Mouse (Mus musculus) gastrocnemius, adult 8-10 months (tissue): ENCODE data around the gene Enkur. TPM values are rescaled to one million over a fixed set of nuclear protein-coding genes. Genes with fewer than 3 reads are reported as not detected.
"Not testable (repeated sequence)": the region's sequence is repeated elsewhere in the genome, so short reads cannot be mapped to it uniquely, and the experiment has no call there.

Experiments used
- DNase-seq, 2 experiments: peaks; one replicate each; pipeline ENCODE4 v3.0.0; 2022; ENCODE audit warnings: low spot score in 2 of 2
- total RNA-seq, 4 experiments: library from RNA; stranded (reverse); gene quantifications; 2 replicates each; pipeline ENCODE4 v1.2.4; 2022

Gene Enkur
- total RNA-seq, result under 1 TPM in 2 of 4 experiments, not detected in 2; 0.25 to 0.56 TPM

DNA sequence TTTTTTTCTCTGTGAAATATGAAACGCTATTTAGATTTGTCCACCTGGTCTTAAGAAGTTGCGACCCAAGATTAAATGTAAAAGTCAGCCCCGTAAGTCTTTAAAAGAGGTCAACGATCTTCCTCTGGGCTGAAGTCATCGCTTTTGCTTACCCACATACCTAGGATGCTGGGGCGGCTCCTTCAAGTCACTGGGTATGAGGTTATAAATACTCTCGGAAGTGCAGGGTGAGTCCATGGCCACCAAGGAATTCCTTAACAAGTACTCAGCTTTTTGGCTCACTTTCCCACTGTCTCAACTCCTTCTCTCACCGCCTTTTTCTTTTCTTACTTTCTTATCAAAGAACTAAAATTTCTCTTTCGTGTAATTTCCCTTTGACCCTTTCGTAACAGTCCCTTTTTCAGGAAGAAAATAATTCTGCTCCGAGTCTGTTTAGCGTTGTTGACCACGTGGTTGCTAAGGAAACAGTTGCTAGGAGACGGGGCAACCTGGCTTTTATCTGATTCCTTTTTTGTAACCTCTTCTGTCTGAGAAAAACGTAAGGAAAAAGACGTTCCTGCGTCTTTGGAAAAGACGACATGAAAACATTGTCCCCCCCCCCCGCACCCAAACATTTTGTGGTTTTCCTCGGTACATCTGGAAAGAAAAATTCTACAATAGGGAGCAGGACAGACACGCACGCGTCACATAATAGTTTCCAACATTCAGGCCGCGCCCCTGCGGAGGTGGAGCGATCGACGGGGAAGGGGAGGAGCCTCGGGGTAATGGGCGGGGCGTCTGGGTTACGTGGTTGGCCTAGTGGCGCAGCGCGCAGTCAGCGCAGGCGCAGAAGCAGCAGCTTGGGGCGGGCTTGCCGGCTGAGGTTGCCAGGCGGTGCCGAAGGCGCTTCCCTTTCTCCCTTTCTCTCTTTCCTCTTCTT lies at the start of gene Enkur, which contains the start of gene Thnsl1:
Gene Enkur, minus strand, starts transcription at position 454 of the 919 bp plus-strand sequence.
Gene Thnsl1, plus strand, starts transcription at position 813 of the 919 bp plus-strand sequence.
- DNase-seq, result peak; percentile 97 to 98

GRCm38 (mm10) chr2:21254308-21254707 lies 49.1 kb upstream of the Enkur start:
- DNase-seq, result no peak

- no peak for DNase-seq
These were observed 48.5 kb upstream of the Enkur start for GRCm38 (mm10) chr2:21253644-21254043.

DNA sequence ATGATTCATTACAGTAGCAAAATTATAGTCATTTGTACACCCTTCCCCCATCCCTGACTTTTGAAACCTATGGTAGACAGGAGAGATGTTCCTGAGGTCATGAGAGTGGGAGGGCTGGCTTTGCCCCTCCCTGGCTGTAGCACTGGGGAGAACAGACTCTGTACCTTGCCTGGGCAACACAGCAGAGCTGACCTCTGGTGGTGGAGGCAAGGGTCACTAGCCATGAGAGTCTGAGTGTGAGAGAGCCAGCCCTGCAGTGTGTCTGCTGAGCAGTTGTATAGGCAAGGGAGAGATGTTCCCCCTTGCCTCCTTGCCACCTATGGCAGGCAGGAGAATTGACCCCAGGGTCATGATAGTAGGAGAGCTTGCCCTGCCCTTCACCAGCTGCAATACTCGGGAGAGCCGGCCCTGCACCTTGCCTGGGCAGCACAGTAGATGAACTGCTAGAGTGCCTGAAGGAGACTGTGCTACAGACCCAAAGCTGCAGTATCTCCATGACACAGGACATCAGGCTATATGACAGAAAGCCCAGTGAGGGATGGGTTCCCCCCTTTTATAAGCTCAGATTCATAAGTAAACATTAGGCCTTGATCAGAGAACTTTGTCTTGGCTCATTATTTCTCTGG lies 40.4 kb upstream of the Enkur start:
- no peak for DNase-seq

DNA sequence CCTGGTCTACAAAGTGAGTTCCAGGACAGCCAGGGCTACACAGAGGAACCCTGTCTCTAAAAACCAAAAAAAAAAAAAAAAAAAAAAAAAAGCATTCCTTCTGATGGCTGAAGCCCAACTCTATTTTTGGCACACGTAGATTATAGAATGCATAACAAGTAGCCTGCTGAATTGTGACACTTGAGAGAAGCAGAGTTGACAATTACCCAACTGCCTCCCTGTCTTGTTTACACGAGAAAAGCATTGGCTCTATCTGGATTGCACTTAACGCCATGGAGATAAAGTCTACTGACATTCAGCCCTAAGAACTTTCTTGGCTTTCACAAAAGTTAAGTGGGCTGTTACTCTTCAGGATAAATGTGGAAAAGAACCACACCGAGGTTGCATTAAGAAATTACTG lies 39.8 kb upstream of the Enkur start:
- DNase-seq, result no peak

DNA sequence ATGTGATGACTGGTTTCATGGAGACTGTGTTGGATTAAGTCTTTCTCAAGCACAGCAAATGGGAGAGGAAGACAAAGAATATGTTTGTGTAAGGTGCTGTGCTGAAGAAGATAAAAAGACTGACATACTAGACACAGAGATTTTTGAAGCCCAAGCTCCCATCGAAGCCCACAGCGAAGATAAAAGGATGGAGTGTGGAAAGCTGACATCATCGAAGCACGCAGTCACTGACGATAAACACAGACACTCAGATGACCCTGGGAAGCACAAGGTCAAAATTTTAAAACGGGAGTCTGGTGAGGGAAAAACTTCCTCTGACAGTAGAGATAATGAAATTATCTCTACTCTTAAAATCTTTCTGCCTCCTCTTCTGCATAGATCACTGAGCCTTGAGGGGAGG lies 38.9 kb upstream of the Enkur start:
- DNase-seq, result not testable (repeated sequence)

GRCm38 (mm10) chr2:21236846-21237245 lies 31.7 kb upstream of the Enkur start:
- DNase-seq, result no peak

DNA sequence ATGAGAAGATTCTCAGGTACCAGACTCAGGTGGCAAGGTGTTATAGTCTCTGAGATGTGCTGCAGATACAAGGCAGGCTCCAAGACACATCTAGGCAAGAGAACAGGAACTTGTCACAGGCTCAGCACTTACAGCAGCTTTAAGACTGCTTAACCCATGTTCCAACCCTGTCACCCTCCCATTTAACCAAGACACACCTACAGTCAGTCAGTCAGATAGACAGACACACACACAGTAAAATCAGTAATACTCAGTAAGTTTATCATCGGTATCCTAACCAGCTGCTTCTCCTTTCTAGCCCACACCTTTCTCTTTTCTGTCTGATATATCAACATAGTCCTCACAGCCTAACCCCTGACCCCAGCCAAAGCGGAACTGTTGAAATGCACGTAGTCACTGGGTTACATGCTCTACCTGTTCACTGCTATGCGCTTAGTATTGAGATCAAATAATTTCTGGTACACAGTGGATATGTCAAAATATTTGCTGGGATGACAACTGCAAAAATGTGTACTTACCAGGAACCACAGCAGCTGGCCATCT lies 30.8 kb upstream of the Enkur start:
- DNase-seq, result no peak

DNA sequence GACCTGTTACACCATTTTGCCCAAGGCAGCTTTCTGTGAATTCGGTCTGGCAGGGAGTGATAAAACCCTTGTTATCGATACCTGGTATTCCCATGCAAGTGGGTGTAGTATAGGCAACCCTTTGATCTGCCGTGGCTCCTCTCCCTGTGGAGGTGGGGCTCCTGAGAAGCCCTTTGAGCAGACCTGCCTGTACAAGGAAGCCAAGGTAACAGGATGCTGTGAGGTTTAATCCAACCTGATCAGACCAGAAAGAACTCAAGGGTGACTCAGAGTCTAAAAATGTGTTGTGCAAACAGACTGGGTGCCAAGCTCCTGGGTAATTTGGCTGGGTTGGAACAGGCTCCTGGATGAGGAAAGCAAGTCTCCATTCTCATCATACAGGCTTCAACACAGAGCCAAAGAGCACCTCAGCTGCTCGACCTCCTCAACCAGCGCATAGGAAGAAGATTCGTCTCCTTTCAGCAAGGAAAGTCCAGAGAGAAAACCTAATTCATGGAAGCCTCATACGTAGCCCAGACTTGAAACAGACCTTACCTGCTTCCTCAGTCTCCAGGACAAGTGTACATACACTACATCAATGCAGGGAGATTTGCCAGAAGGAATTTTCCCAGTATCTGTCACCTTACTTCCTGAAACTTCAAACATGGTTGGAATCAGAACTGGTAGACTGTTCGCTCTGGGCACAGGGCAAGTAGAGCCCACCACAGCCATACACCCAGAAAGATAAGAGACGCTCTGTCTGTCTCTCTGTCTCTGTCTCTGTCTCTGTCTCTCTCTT lies 29.9 kb upstream of the Enkur start:
- no peak for DNase-seq

DNA sequence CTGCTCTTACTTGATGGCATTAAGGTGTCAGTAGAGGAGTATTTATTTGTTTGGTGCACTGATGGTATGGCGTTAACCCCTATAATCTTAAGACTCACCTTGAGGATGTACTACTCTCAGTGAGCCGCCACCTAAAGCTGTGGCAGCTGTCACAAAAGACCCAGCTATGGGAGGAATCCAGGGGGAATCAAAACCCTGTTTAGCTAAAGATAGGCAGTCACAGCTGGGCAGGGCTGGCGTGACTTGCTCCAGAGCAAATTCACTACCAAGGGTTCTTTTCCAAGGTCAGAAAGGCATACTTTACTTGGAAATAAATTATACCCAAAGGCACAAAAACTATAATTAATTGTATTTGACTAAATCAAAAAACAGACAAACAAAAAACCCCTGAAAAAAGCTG lies 26.0 kb upstream of the Enkur start:
- no peak for DNase-seq

DNA sequence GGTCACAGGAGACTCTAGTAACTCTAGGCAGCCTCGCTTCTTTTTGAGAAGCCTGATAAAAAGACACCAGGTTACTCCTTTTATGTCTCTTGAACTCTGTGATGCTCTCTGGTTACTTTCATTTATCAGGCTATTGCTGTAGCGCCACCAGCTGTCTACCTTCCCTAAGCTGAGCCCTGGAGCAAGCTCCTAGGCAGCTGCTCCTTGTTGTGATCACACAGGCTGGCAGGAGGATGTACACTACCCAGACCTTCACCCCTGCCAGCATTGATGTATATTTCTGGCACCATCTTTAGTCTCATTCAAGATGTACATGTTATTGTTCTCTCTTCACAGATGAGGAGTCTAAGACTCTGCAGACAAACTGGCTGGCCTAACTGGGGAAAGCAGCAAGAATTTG lies 25.1 kb upstream of the Enkur start:
- no peak for DNase-seq

- no peak for DNase-seq
These were observed 17.6 kb upstream of the Enkur start for GRCm38 (mm10) chr2:21222453-21223384.

DNA sequence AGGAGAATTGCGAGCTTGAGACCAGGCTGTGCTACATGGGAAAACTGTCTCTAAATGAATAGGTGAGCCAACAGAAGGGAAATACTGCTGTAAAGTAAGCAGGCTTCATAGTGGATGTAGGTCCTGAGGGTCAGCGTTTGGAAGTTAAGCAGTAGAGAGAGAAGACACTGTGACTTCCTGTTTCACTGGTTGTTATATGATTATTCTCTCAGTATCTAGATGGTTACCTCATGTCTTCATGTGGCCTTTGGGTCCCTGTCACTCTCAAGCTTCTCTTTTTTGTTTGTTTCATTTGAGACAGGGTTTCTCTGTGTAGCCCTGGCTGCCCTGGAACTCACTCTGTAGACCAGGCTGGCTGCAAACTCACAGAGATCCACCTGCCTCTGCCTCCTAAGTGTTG lies 10.1 kb upstream of the Enkur start:
- no peak for DNase-seq

DNA sequence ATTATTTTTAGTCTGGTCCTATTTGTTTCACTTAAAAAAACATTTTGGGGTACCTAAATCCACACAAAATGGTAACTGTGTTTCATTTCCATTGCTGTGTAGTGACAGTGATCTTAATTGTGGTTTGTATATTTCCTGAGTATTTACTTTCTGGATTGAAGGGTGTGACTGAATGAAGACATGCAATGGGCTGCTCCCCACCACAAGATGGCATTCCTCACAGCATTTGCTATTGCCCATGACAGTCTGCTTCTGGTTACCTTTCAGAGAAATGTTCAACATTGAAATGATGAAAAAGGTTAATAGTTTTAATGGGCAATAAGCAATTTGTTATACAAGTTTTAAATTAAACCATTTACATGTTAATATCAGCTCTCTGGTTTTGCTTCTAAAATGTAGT lies 9.2 kb upstream of the Enkur start:
- DNase-seq, result no peak

DNA sequence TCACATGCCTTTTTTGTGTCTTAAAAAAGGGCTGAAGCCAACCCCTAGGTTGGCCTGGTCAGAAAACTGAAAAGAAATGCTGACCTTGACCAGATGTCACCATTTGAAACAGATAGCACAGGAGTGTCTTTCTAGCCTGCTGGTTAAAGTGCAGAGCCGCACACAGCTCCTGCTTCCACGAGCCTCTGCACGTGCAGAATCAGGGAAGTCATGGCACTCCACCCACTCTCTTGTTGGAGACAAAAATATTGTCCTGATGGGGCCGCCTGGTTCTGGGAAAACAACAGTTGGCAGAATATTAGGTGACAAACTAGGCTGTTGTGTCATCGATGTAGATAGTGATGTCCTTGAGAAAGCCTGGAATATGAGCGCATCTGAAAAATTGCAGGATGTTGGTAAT lies 6.2 kb upstream of the Enkur start:
- DNase-seq, result no peak

- DNase-seq, result no peak
These were observed 1.1 kb upstream of the Enkur start for GRCm38 (mm10) chr2:21206278-21206677.

- DNase-seq, result no peak
These were observed 630 bp upstream of the Enkur start for GRCm38 (mm10) chr2:21205831-21206159.

- DNase-seq, result no peak
These were observed 2.4 kb downstream of the Enkur start for GRCm38 (mm10) chr2:21202754-21203153.

- no peak for DNase-seq
These were observed 6.1 kb downstream of the Enkur start for GRCm38 (mm10) chr2:21199051-21199450.

DNA sequence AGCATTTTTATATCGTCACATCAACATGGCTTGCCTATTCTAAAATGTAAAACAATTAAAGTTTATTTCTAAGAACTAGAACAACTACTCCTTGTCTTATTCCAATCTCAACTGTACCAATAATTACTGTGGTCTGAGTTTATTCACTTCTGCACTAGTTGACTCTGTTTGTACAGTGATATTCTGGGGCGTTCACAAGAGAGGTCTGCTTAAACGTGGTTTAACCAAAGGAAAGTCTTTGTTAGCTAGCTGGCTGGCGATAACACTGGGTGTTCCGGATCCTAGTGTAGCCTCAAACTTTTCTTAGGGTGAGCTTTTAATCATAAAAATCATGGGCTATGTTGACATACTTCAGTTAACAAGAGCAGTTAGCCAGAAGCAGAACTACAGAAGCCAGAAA lies 9.9 kb downstream of the Enkur start:
- DNase-seq, result no peak

DNA sequence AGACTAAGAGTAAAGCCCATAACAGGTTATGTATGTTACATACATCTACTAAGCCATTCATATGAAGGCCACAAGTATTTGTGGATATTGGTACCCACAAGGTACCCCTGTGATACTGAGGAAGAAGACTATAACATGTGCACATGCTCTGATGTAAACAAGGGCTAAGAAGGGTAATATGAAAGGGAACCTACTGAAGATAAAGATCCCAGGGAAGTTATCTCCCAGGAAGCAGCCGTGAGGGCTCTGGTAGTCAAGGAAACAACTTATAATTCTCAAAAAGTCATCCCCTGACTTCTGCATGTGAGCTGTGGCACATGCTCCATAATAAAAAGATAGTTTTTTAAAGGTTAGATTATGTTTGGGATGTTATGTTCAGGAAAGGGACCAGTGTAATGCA lies 13.9 kb downstream of the Enkur start:
- no peak for DNase-seq
